9 mouse cellular contexts compared by ENCODE assay signal in the genomic region with DNA sequence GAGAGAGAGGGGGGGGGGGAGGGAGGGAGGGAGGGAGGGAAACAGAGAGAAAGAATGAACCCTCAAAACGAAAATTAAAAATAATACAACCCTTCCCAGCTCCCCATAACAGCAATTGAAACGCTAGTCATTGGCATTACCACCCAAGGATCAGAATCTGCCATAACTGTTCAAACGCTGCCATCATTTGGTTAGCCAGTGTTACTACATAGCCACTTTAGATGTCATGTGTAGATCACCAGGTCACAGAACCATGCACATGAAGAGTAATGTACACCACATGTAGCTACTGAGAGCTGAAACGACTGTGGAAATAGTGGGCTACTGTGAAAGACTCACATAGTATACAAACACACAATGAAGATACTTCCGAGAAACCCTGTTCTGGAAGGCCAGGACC. TPM values are rescaled to one million over a fixed set of nuclear protein-coding genes. Genes with fewer than 3 reads are reported as not detected.
DNase-seq lines count a peak whose midpoint lies in the region; ATAC-seq and TF ChIP-seq lines count a peak whose summit lies in the region.
"Had no signal": no experiment of that assay in that cellular context is flagged by ENCODE, and none has a peak within 500 bp of the region (broad histone marks: within the 10 kb centered on the region; RNA-seq: fewer than 3 reads in every experiment).

No protein-coding gene starts in this region.

- no peaks in the 10 kb centered on the region for H3K27me3 ChIP-seq in intestine, postnatal 0 days (replicated peaks; ENCODE audit: control insufficient read depth, insufficient read depth, low read length)
- no peaks in the 10 kb centered on the region for H3K27me3 ChIP-seq in intestine, embryonic 15.5 days (replicated peaks)
- H3K27me3 ChIP-seq: embryonic facial prominence, embryonic 12.5 days; heart, embryonic 12.5 days had no signal

- H3K36me3 ChIP-seq in intestine, postnatal 0 days (ENCODE audit: control insufficient read depth, insufficient read depth), result peaks cover 88% of the 10 kb centered on the region
- H3K36me3 ChIP-seq in intestine, embryonic 15.5 days, result peaks cover 32% of the 10 kb centered on the region

- 79% methylated on average over 5 of the region's 5 CpGs for WGBS in intestine, postnatal 0 days
- 67% methylated on average over 5 of the region's 5 CpGs for WGBS in intestine, embryonic 15.5 days

- H3K9ac ChIP-seq in intestine, postnatal 0 days (ENCODE audit: low read depth, low read length), result no peak overlapping the region
- H3K9ac ChIP-seq in intestine, embryonic 15.5 days, result no peak overlapping the region
- H3K9ac ChIP-seq: embryonic facial prominence, embryonic 12.5 days; heart, embryonic 12.5 days had no signal

- no peak overlapping the region for H3K4me2 ChIP-seq in intestine, postnatal 0 days (replicated peaks; ENCODE audit: low read depth)
- no peak overlapping the region for H3K4me2 ChIP-seq in intestine, embryonic 15.5 days (replicated peaks)
- H3K4me2 ChIP-seq: embryonic facial prominence, embryonic 12.5 days; heart, embryonic 12.5 days had no signal

- no peaks in the 10 kb centered on the region for H3K9me3 ChIP-seq in intestine, postnatal 0 days (ENCODE audit: control insufficient read depth)
- H3K9me3 ChIP-seq in intestine, embryonic 15.5 days, result no peaks in the 10 kb centered on the region
- H3K9me3 ChIP-seq: embryonic facial prominence, embryonic 12.5 days; heart, embryonic 12.5 days had no signal

- H3K4me3 ChIP-seq in intestine, postnatal 0 days (ENCODE audit: low read depth, low read length), result no peak overlapping the region
- no peak overlapping the region for H3K4me3 ChIP-seq in intestine, embryonic 15.5 days (replicated peaks)
- H3K4me3 ChIP-seq: embryonic facial prominence, embryonic 12.5 days; heart, embryonic 12.5 days had no signal

- ATAC-seq in intestine, postnatal 0 days, result no peak
- ATAC-seq in intestine, embryonic 15.5 days, result no peak
- 0 out of 2 replicates have a peak, but pooled peaks have one; percentile 43 for ATAC-seq in megakaryocyte, adult 5-6 weeks (ENCODE audit: poor library complexity, severe bottlenecking)

- no peaks in the 10 kb centered on the region for H3K4me1 ChIP-seq in intestine, postnatal 0 days (replicated peaks; ENCODE audit: control insufficient read depth, insufficient read depth, low read length)
- H3K4me1 ChIP-seq in intestine, embryonic 15.5 days (replicated peaks), result no peaks in the 10 kb centered on the region
- H3K4me1 ChIP-seq: embryonic facial prominence, embryonic 12.5 days; heart, embryonic 12.5 days had no signal

- H3K27ac ChIP-seq in intestine, postnatal 0 days (ENCODE audit: low read depth, low read length), result no peak overlapping the region
- H3K27ac ChIP-seq in intestine, embryonic 15.5 days, result no peak overlapping the region
- H3K27ac ChIP-seq: embryonic facial prominence, embryonic 12.5 days had no signal

- peak; percentile 12 for DNase-seq in CD4-positive helper T cell, adult 2 months (ENCODE audit: low read depth, low spot score)
- DNase-seq in ZHBTc4 (ENCODE audit: low read depth, low spot score), result peak; percentile 11
- no peak for DNase-seq in testis, postnatal 14 days (ENCODE audit: low spot score)
- DNase-seq in gastrocnemius, postnatal 10 days, result no peak

- TF ChIP-seq CTCF in intestine, postnatal 0 days (IDR thresholded peaks at IDR 0.05; ENCODE audit: low read depth), result peak; percentile 64

RNA-seq across cellular contexts. Expression of a gene that starts 25.1 kb away (rescaled TPM):
- polyA plus RNA-seq in intestine, postnatal 0 days (2015; fragmentation: Nextera tagmentation; extraction: Ambion mirVana), result 43.3 and 53.6 TPM in 2 replicates
- 69.0 and 118 TPM in 2 replicates for polyA plus RNA-seq in intestine, embryonic 15.5 days (2015; fragmentation: Nextera tagmentation; extraction: Ambion mirVana)
- 150 and 158 TPM in 2 replicates for total RNA-seq in megakaryocyte, adult 5-6 weeks (2015)
- 111 and 145 TPM in 2 replicates for total RNA-seq in megakaryocyte, adult 5-6 weeks (2017)
- total RNA-seq in gastrocnemius, postnatal 10 days (2021), result 100 to 1,000 TPM; 165 to 169 TPM

RNA-seq across cellular contexts. Expression of a gene that starts 37.9 kb away (rescaled TPM):
- polyA plus RNA-seq in intestine, postnatal 0 days (2015; fragmentation: Nextera tagmentation; extraction: Ambion mirVana), result 49.3 and 56.6 TPM in 2 replicates
- 78.6 and 90.3 TPM in 2 replicates for polyA plus RNA-seq in intestine, embryonic 15.5 days (2015; fragmentation: Nextera tagmentation; extraction: Ambion mirVana)
- 65.5 and 82.0 TPM in 2 replicates for total RNA-seq in megakaryocyte, adult 5-6 weeks (2015)
- 147 and 182 TPM in 2 replicates for total RNA-seq in megakaryocyte, adult 5-6 weeks (2017)
- 10 to 100 TPM; 38.8 to 44.3 TPM for total RNA-seq in gastrocnemius, postnatal 10 days (2021)

RNA-seq across cellular contexts. Expression of a gene that starts 51.8 kb away (rescaled TPM):
- polyA plus RNA-seq in intestine, postnatal 0 days (2015; fragmentation: Nextera tagmentation; extraction: Ambion mirVana), result 77.5 and 80.5 TPM in 2 replicates
- 93.5 and 105 TPM in 2 replicates for polyA plus RNA-seq in intestine, embryonic 15.5 days (2015; fragmentation: Nextera tagmentation; extraction: Ambion mirVana)
- 370 and 380 TPM in 2 replicates for total RNA-seq in megakaryocyte, adult 5-6 weeks (2015)
- 240 and 272 TPM in 2 replicates for total RNA-seq in megakaryocyte, adult 5-6 weeks (2017)
- total RNA-seq in gastrocnemius, postnatal 10 days (2021), result 10 to 100 TPM; 37.2 to 43.6 TPM

Comparison
In these comparisons a context has a peak if more than half of its experiments do, and no peak if none do; other contexts are left out.
1. DNase-seq: peak in CD4-positive helper T cell, adult 2 months (single experiment) and ZHBTc4 (single experiment); none in testis, postnatal 14 days (single experiment) and gastrocnemius, postnatal 10 days (single experiment).
2. RNA of a gene that starts 51.8 kb away (total RNA-seq): 240 to 380 TPM in megakaryocyte, adult 5-6 weeks; 37.2 to 43.6 TPM in gastrocnemius, postnatal 10 days; every median in the first group is over 4 times any median in the second.